Mouse (Mus musculus): Measurements from ENCODE around the gene Mtch1. TPM values are rescaled to one million over a fixed set of nuclear protein-coding genes. Genes with fewer than 3 reads are reported as not detected.

Gene Mtch1
- polyA plus RNA-seq, 1 experiment from 2014 or later, result 370 TPM

Other genes with a start within 250 kb of the Mtch1 start
- gene Rab44, start 233.8 kb downstream of the Mtch1 start, polyA plus RNA-seq (2014; fragmentation: Nextera tagmentation; extraction: Ambion mirVana), result 0.66 TPM in 1 of 2 replicates, not detected in the other
- gene Cpne5, start 109.8 kb downstream of the Mtch1 start, polyA plus RNA-seq (2014; fragmentation: Nextera tagmentation; extraction: Ambion mirVana), result 4.5 TPM in 2 replicates
- gene Ppil1, start 83.7 kb downstream of the Mtch1 start, polyA plus RNA-seq (2014; fragmentation: Nextera tagmentation; extraction: Ambion mirVana), result 177 and 196 TPM in 2 replicates
- gene BC004004, start 79.1 kb downstream of the Mtch1 start, polyA plus RNA-seq (2014; fragmentation: Nextera tagmentation; extraction: Ambion mirVana), result 55.1 and 55.4 TPM in 2 replicates
- gene Pi16, start 30.3 kb downstream of the Mtch1 start, polyA plus RNA-seq (2014; fragmentation: Nextera tagmentation; extraction: Ambion mirVana), result 0.32 and 0.56 TPM in 2 replicates
- 7.0 and 8.6 TPM in 2 replicates for gene Fgd2, start 13.0 kb upstream of the Mtch1 start, polyA plus RNA-seq (2014; fragmentation: Nextera tagmentation; extraction: Ambion mirVana)
- gene Pim1, start 142.8 kb upstream of the Mtch1 start, polyA plus RNA-seq (2014; fragmentation: Nextera tagmentation; extraction: Ambion mirVana), result 17.6 and 19.2 TPM in 2 replicates
- not detected in 2 replicates for gene Gm17657, start 201.7 kb upstream of the Mtch1 start, polyA plus RNA-seq (2014; fragmentation: Nextera tagmentation; extraction: Ambion mirVana)
- gene Tbc1d22b, start 201.9 kb upstream of the Mtch1 start, polyA plus RNA-seq (2014; fragmentation: Nextera tagmentation; extraction: Ambion mirVana), result 16.7 and 17.5 TPM in 2 replicates
- gene Tmem217, start 204.5 kb upstream of the Mtch1 start, polyA plus RNA-seq (2014; fragmentation: Nextera tagmentation; extraction: Ambion mirVana), result 0.36 TPM in 2 replicates